Mouse (Mus musculus) heart, embryonic 10.5 days (tissue): ENCODE measurements around the gene Rsbn1. TPM values are rescaled to one million over a fixed set of nuclear protein-coding genes. Genes with fewer than 3 reads are reported as not detected.
A peak's percentile ranks its signal among the peaks of the same experiment; 100 is the strongest.

Source experiments
- DNase-seq: peaks from one replicate; pipeline ENCODE4 v3.0.0-alpha.2; 2017; ENCODE audit warnings: low spot score
- H3K27ac ChIP-seq: fragments of 300-500 bp; sonication (generic); 2 replicates; pipeline ENCODE4 v1.5.1; 2016; ENCODE audit warnings: mild to moderate bottlenecking
- H3K27me3 ChIP-seq: fragments of 300-500 bp; sonication (generic); 2 replicates; pipeline ENCODE4 v1.6.1; 2016; ENCODE audit warnings: mild to moderate bottlenecking; ENCODE audit not compliant: poor library complexity, insufficient read depth, severe bottlenecking
- H3K36me3 ChIP-seq: fragments of 300-500 bp; sonication (generic); 2 replicates; pipeline ENCODE4 v1.6.1; 2016; ENCODE audit warnings: mild to moderate bottlenecking, moderate library complexity
- H3K4me1 ChIP-seq: fragments of 300-500 bp; sonication (generic); 2 replicates; pipeline ENCODE4 v1.6.1; 2016; ENCODE audit warnings: mild to moderate bottlenecking
- H3K4me3 ChIP-seq: fragments of 300-500 bp; sonication (generic); 2 replicates; pipeline ENCODE4 v1.5.1; 2016; ENCODE audit warnings: mild to moderate bottlenecking, moderate library complexity
- H3K9me3 ChIP-seq: fragments of 300-500 bp; sonication (generic); 2 replicates; pipeline ENCODE4 v1.6.1; 2016; ENCODE audit warnings: mild to moderate bottlenecking, moderate library complexity
- WGBS: fragments of 180-500 bp; shearing (Covaris S2); methylation state at CpG from one replicate; pipeline ENCODE4 v1.1.7; 2016; 5-methylcytosine and 5-hydroxymethylcytosine counted together
- polyA plus RNA-seq: library from polyadenylated mRNA; unstranded; fragments of >200 nt; fragmentation: Nextera tagmentation; extraction: Ambion mirVana; gene quantifications from 2 replicates; pipeline ENCODE4 v1.2.1, GENCODE M21; 2016

The Rsbn1 gene
- polyA plus RNA-seq, 1 experiment from 2014 or later, result 9.1 TPM

- DNase-seq, result peak; percentile 83
- H3K27me3 ChIP-seq, result no peaks in the 10 kb centered on the region
- WGBS, result 1% methylated on average over 57 of the region's 60 CpGs
- H3K4me1 ChIP-seq, result peaks cover 14% of the 10 kb centered on the region
- peak overlapping the region; percentile 96 for H3K27ac ChIP-seq
- H3K36me3 ChIP-seq, result peaks cover 3% of the 10 kb centered on the region; the same call in 1 of the 2 replicates
- H3K9me3 ChIP-seq, result no peaks in the 10 kb centered on the region
- peak overlapping the region; percentile 83 for H3K4me3 ChIP-seq
Measured at GRCm38 (mm10) chr3:103914732-103915508, 1.0 kb downstream of the Rsbn1 start.

- peaks cover 16% of the 10 kb centered on the region for H3K4me1 ChIP-seq
- peak overlapping the region; percentile 96 for H3K27ac ChIP-seq
- WGBS, result 8% methylated on average over 7 of the region's 7 CpGs
- peaks cover 5% of the 10 kb centered on the region; the same call in 1 of the 2 replicates for H3K36me3 ChIP-seq
- H3K9me3 ChIP-seq, result no peaks in the 10 kb centered on the region
- peak overlapping the region; percentile 83 for H3K4me3 ChIP-seq
- no peaks in the 10 kb centered on the region for H3K27me3 ChIP-seq
- DNase-seq, result no peak
Measured at GRCm38 (mm10) chr3:103915509-103915896, 1.6 kb downstream of the Rsbn1 start.

- peak overlapping the region; percentile 83 for H3K4me3 ChIP-seq
- 47% methylated on average over 5 of the region's 5 CpGs for WGBS
- no peak for DNase-seq
- no peaks in the 10 kb centered on the region for H3K27me3 ChIP-seq
- peaks cover 16% of the 10 kb centered on the region for H3K4me1 ChIP-seq
- no peak overlapping the region for H3K27ac ChIP-seq
- H3K36me3 ChIP-seq, result peaks cover 5% of the 10 kb centered on the region; the same call in 1 of the 2 replicates
- H3K9me3 ChIP-seq, result no peaks in the 10 kb centered on the region
Measured at GRCm38 (mm10) chr3:103916205-103916838, 2.4 kb downstream of the Rsbn1 start.

- peak overlapping the region; percentile 83 for H3K4me3 ChIP-seq
- 72% methylated on average over 3 of the region's 3 CpGs for WGBS
- peaks cover 16% of the 10 kb centered on the region for H3K4me1 ChIP-seq
- DNase-seq, result no peak
- no peaks in the 10 kb centered on the region for H3K27me3 ChIP-seq
- peaks cover 5% of the 10 kb centered on the region; the same call in 1 of the 2 replicates for H3K36me3 ChIP-seq
- H3K9me3 ChIP-seq, result no peaks in the 10 kb centered on the region
- H3K27ac ChIP-seq, result no peak overlapping the region
Measured at GRCm38 (mm10) chr3:103916839-103917237, 2.9 kb downstream of the Rsbn1 start.

- peaks cover 5% of the 10 kb centered on the region; the same call in 1 of the 2 replicates for H3K36me3 ChIP-seq
- no peaks in the 10 kb centered on the region for H3K9me3 ChIP-seq
- no peaks in the 10 kb centered on the region for H3K27me3 ChIP-seq
- H3K4me1 ChIP-seq, result peaks cover 21% of the 10 kb centered on the region
- no peak overlapping the region for H3K4me3 ChIP-seq
- no peak for DNase-seq
- 93% methylated on average over 1 of the region's 1 CpGs for WGBS
- H3K27ac ChIP-seq, result no peak overlapping the region
Measured at GRCm38 (mm10) chr3:103920094-103920493, 6.2 kb downstream of the Rsbn1 start.

GRCm38 (mm10) chr3:103925302-103925701 lies 11.4 kb downstream of the Rsbn1 start:
- Histone ChIP-seq H3K36me3 (peaks cover 11% of the 10 kb centered on the region; the same call in 1 of the 2 replicates), H3K4me3 (no peak overlapping the region), H3K4me1 (peaks cover 8% of the 10 kb centered on the region; the same call in 1 of the 2 replicates), H3K27me3 (no peaks in the 10 kb centered on the region), H3K27ac (no peak overlapping the region), H3K9me3 (no peaks in the 10 kb centered on the region)
- WGBS, result 78% methylated on average over 3 of the region's 3 CpGs
- no peak for DNase-seq

- 68% methylated on average over 6 of the region's 6 CpGs for WGBS
- H3K27ac ChIP-seq, result no peak overlapping the region
Measured at GRCm38 (mm10) chr3:103927511-103927910, 13.6 kb downstream of the Rsbn1 start.

GRCm38 (mm10) chr3:103944794-103945562 lies 31.1 kb downstream of the Rsbn1 start:
- WGBS, result 95% methylated on average over 1 of the region's 1 CpGs
- Histone ChIP-seq H3K27ac (no peak overlapping the region), H3K4me1 (no peaks in the 10 kb centered on the region), H3K4me3 (no peak overlapping the region), H3K36me3 (peaks cover 11% of the 10 kb centered on the region), H3K27me3 (no peaks in the 10 kb centered on the region), H3K9me3 (no peaks in the 10 kb centered on the region)
- no peak for DNase-seq

More at GRCm38 (mm10) chr3:103927511-103927910, 13.6 kb downstream of the Rsbn1 start:
- no peaks in the 10 kb centered on the region for H3K9me3 ChIP-seq
- DNase-seq, result no peak
- no peak overlapping the region for H3K4me3 ChIP-seq
- no peaks in the 10 kb centered on the region for H3K27me3 ChIP-seq
- peaks cover 27% of the 10 kb centered on the region for H3K36me3 ChIP-seq
- peaks cover 8% of the 10 kb centered on the region; the same call in 1 of the 2 replicates for H3K4me1 ChIP-seq

GRCm38 (mm10) chr3:103948666-103949065 lies 34.7 kb downstream of the Rsbn1 start:
- no peak overlapping the region for H3K4me3 ChIP-seq
- 90% methylated on average over 7 of the region's 7 CpGs for WGBS
- DNase-seq, result no peak
- no peaks in the 10 kb centered on the region for H3K9me3 ChIP-seq
- H3K36me3 ChIP-seq, result peaks cover 11% of the 10 kb centered on the region; the same call in 1 of the 2 replicates
- H3K4me1 ChIP-seq, result no peaks in the 10 kb centered on the region
- no peaks in the 10 kb centered on the region for H3K27me3 ChIP-seq
- H3K27ac ChIP-seq, result no peak overlapping the region

- H3K27ac ChIP-seq, result no peak overlapping the region
- whole genome bisulfite sequencing, result 86% methylated on average over 3 of the region's 3 CpGs
- peaks cover 30% of the 10 kb centered on the region; the same call in 1 of the 2 replicates for H3K36me3 ChIP-seq
- no peak overlapping the region for H3K4me3 ChIP-seq
- DNase-seq, result no peak
- no peaks in the 10 kb centered on the region for H3K4me1 ChIP-seq
- no peaks in the 10 kb centered on the region for H3K9me3 ChIP-seq
- no peaks in the 10 kb centered on the region for H3K27me3 ChIP-seq
Measured at GRCm38 (mm10) chr3:103960622-103961021, 46.7 kb downstream of the Rsbn1 start.

GRCm38 (mm10) chr3:103967231-103967630 lies 53.3 kb downstream of the Rsbn1 start:
- Histone ChIP-seq H3K27ac (peak overlapping the region; percentile 95), H3K9me3 (no peaks in the 10 kb centered on the region), H3K27me3 (no peaks in the 10 kb centered on the region), H3K4me3 (peak overlapping the region; percentile 81), H3K4me1 (peaks cover 15% of the 10 kb centered on the region), H3K36me3 (peaks cover 24% of the 10 kb centered on the region)
- 43% methylated on average over 2 of the region's 2 CpGs for WGBS
- DNase-seq, result no peak

GRCm38 (mm10) chr3:103967861-103968691 lies 54.2 kb downstream of the Rsbn1 start, which contains the start of gene Phtf1:
Gene Phtf1, plus strand, starts transcription at chr3:103968110.
- H3K27me3 ChIP-seq, result no peaks in the 10 kb centered on the region
- H3K27ac ChIP-seq, result peak within 1 kb of the TSS; percentile 95
- H3K4me1 ChIP-seq, result peaks cover 15% of the 10 kb centered on the region
- peaks cover 24% of the 10 kb centered on the region for H3K36me3 ChIP-seq
- H3K4me3 ChIP-seq, result peak within 1 kb of the TSS; percentile 81
- DNase-seq, result peak; percentile 95
- no peaks in the 10 kb centered on the region for H3K9me3 ChIP-seq
- under 1% methylated on average over 69 of the region's 70 CpGs for WGBS
